Mouse (Mus musculus): ENCODE measurements around the gene Ier5l.

DNA sequence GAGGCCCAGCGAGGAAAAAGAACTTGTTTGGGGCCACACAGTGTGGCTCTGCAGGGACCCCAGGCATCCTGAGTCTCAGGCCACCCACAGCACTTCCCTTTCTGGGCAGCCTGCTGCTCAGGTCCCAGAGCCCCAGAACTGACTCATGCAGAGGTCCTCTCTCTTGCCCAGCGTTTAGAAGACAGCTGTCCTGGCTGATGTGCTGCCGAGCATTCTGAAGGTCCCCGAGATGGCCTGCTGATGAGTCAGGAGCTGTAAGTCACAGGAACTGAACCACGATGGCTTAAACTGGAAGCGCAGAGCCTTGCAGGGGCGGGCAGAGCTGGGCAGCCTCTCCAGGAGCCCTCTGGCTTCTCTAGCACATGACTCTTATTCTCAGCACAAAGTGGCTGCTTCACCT lies 13.6 kb upstream of the Ier5l start:
- no peak for TF ChIP-seq POLR2A (IDR thresholded peaks at IDR 0.05; ENCODE audit: control insufficient read depth, low read depth, low read length)
- TF ChIP-seq CTCF (IDR thresholded peaks at IDR 0.05; ENCODE audit: control insufficient read depth, insufficient read depth, insufficient replicate concordance, low read depth, low read length) = no peak

All from testis, adult 2 months (tissue).